Mouse (Mus musculus) small intestine, adult 2 months (tissue): ENCODE data around the gene Cab39.

Experiments used
- CTCF ChIP-seq: fragments of 200-500 bp; IDR thresholded peaks from 2 replicates; pipeline ENCODE4 v1.5.1; 2012; ENCODE audit warnings: low read depth, mild to moderate bottlenecking, control low read depth, inconsistent platforms, low read length, moderate library complexity, mixed read lengths; ENCODE audit not compliant: insufficient replicate concordance, insufficient read length; ENCODE audit errors: extremely low read depth
- POLR2A ChIP-seq: fragments of 200-500 bp; IDR thresholded peaks from 2 replicates; pipeline ENCODE4 v1.6.1; 2012; ENCODE audit warnings: low read depth, mild to moderate bottlenecking, control low read depth, inconsistent platforms, low read length, moderate library complexity

GRCm38 (mm10) chr1:85840421-85840820, 47.2 kb downstream of the Cab39 start:
- TF ChIP-seq POLR2A, result no peak
- no peak for TF ChIP-seq CTCF
